Comparison of ENCODE assay signal across 19 mouse cellular contexts in genomic region chr2:76708512-76708911, GRCm38 (mm10). TPM values are rescaled to one million over a fixed set of nuclear protein-coding genes. Genes with fewer than 3 reads are reported as not detected.
A peak's percentile ranks its signal among the peaks of the same experiment; 100 is the strongest.
DNase-seq lines count a peak whose midpoint lies in the region; TF ChIP-seq lines count a peak whose summit lies in the region.
"Had no signal": no experiment of that assay in that cellular context is flagged by ENCODE, and none has a peak within 500 bp of the region (broad histone marks: within the 10 kb centered on the region; RNA-seq: fewer than 3 reads in every experiment).

No protein-coding gene starts in this region.

- intact Hi-C loops in gastrocnemius, adult 2 months (cut with DNase I): no loop called here

- TF ChIP-seq CTCF in gastrocnemius, adult 2 months (IDR thresholded peaks at IDR 0.05): no peak

- no peak for DNase-seq in gastrocnemius, adult 2 months
- no peak for DNase-seq in gastrocnemius, adult 8-10 months (ENCODE audit: low spot score in 2 of 2)
- DNase-seq in 416B (ENCODE audit: low read depth): peak; percentile 41
- DNase-seq in MEL-GATA-1-ER (ENCODE audit: extremely low read depth, low read depth): peak; percentile 36
- DNase-seq in c-Kit-negative CD71-positive TER-119-positive erythroid progenitor cells, embryonic 14.5 days (ENCODE audit: low read depth, low spot score): peak; percentile 36
- no peak for DNase-seq in urinary bladder, postnatal 36 days (ENCODE audit: low spot score in 2 of 2)
- DNase-seq in urinary bladder, postnatal 14 days (ENCODE audit: low spot score): no peak
- DNase-seq in layer of hippocampus, adult 8-10 months (ENCODE audit: low spot score in 2 of 2): no peak
- DNase-seq: adrenal gland, adult 8-10 months; B cell, adult 2 months; cerebellum, adult 2 months; kidney, adult 8-10 months; kidney, postnatal 14 days; lung, adult 2 months; spleen, adult 18-20 months had no signal

- H3K27ac ChIP-seq in gastrocnemius, adult 2 months: peak overlapping the region; percentile 60
- H3K27ac ChIP-seq: heart, embryonic 10.5 days; hindbrain, embryonic 13.5 days; layer of hippocampus, adult 2 months; limb, embryonic 15.5 days had no signal

- no peak overlapping the region for H3K4me3 ChIP-seq in gastrocnemius, adult 2 months
- H3K4me3 ChIP-seq: heart, embryonic 10.5 days; hindbrain, embryonic 13.5 days; layer of hippocampus, adult 2 months; limb, embryonic 15.5 days had no signal

RNA-seq across cellular contexts. Expression of gene Plekha3, which starts 33.4 kb away (rescaled TPM):
- total RNA-seq in gastrocnemius, adult 2 months (2021): 10 to 100 TPM; 10.3 to 10.5 TPM
- total RNA-seq in gastrocnemius, adult 8-10 months (2022): 10 to 100 TPM in 2 of 4 experiments, 1 to 10 TPM in 2; 8.5 to 15.0 (median 10.3) TPM
- 10 to 100 TPM; 40.0 to 54.5 (median 45.7) TPM for total RNA-seq in layer of hippocampus, adult 8-10 months (2022)

RNA-seq across cellular contexts. Expression of gene Fkbp7, which starts 35.6 kb away (rescaled TPM):
- total RNA-seq in gastrocnemius, adult 2 months (2021): 1 to 10 TPM; 5.8 to 8.5 TPM
- 1 to 10 TPM; 3.0 to 6.5 (median 5.4) TPM for total RNA-seq in gastrocnemius, adult 8-10 months (2022)
- total RNA-seq in layer of hippocampus, adult 8-10 months (2022): 1 to 10 TPM; 7.3 to 8.4 (median 8.1) TPM

Comparison
In these comparisons a context has a peak if more than half of its experiments do, and no peak if none do; other contexts are left out.
1. DNase-seq: peak in 416B (single experiment), MEL-GATA-1-ER (single experiment) and c-Kit-negative CD71-positive TER-119-positive erythroid progenitor cells, embryonic 14.5 days (single experiment); none in gastrocnemius, adult 2 months (single experiment), gastrocnemius, adult 8-10 months (0 of 2), urinary bladder, postnatal 36 days (0 of 2), urinary bladder, postnatal 14 days (single experiment) and layer of hippocampus, adult 8-10 months (0 of 2).